Mouse (Mus musculus): ENCODE measurements around the gene Abcb8. TPM values are rescaled to one million over a fixed set of nuclear protein-coding genes. Genes with fewer than 3 reads are reported as not detected.

Abcb8 gene
- total RNA-seq, 2 experiments from 2014 or later = 37.0 to 39.8 TPM

GRCm38 (mm10) chr5:24443927-24444326 is 50.5 kb downstream of the Abcb8 start:
- Histone ChIP-seq H3K4me3 (peak overlapping the region; percentile 79), H3K27ac (peak overlapping the region; percentile 98)
- no peak for TF ChIP-seq CTCF (IDR thresholded peaks at IDR 0.05)
- no peak for DNase-seq
- intact Hi-C loops (cut with DNase I) = loop anchor here (2.0 kb wide), 1 partner anchor 17 kb away; no protein-coding TSS in a partner anchor

GRCm38 (mm10) chr5:24444746-24445427 is 51.4 kb downstream of the Abcb8 start, which contains the start of gene Fastk:
Gene Fastk (minus strand): TSS chr5:24445287.
- Histone ChIP-seq H3K27ac (peak within 1 kb of the TSS; percentile 98), H3K4me3 (peak within 1 kb of the TSS; percentile 79)
- TF ChIP-seq CTCF (IDR thresholded peaks at IDR 0.05) = no peak
- intact Hi-C loops (cut with DNase I) = loop anchor here (2.0 kb wide), 1 partner anchor 18 kb away; no protein-coding TSS in a partner anchor
- peak; percentile 97 for DNase-seq

- intact Hi-C loops (cut with DNase I) = loop anchor here (2.0 kb wide), 1 partner anchor 19 kb away; no protein-coding TSS in a partner anchor
- peak; percentile 41 for DNase-seq
- peak overlapping the region; percentile 98 for H3K27ac ChIP-seq
Observed at GRCm38 (mm10) chr5:24445428-24446080, 52.1 kb downstream of the Abcb8 start.

GRCm38 (mm10) chr5:24446630-24447029 is 53.2 kb downstream of the Abcb8 start:
- intact Hi-C loops (cut with DNase I) = no loop called here
- no peak for DNase-seq
- Histone ChIP-seq H3K27ac (peak overlapping the region; percentile 98; the same call in 1 of the 2 replicates), H3K4me3 (no peak overlapping the region)
- TF ChIP-seq CTCF (IDR thresholded peaks at IDR 0.05) = no peak

More at GRCm38 (mm10) chr5:24445428-24446080, 52.1 kb downstream of the Abcb8 start:
- peak overlapping the region; percentile 79 for H3K4me3 ChIP-seq
- peak; percentile 1; the same call in 1 of the 2 replicates for TF ChIP-seq CTCF (IDR thresholded peaks at IDR 0.05)

- peak within 1 kb of the TSS; percentile 80 for H3K4me3 ChIP-seq
- intact Hi-C loops (cut with DNase I) = no loop called here
- H3K27ac ChIP-seq = peak within 1 kb of the TSS; percentile 98
- peak; percentile 90 for DNase-seq
- TF ChIP-seq CTCF (IDR thresholded peaks at IDR 0.05) = no peak
Observed at GRCm38 (mm10) chr5:24447624-24448298, 54.3 kb downstream of the Abcb8 start, which contains the start of gene Tmub1. Gene Tmub1 (minus strand): TSS chr5:24447854.

- H3K27ac ChIP-seq = peak overlapping the region; percentile 96
- peak; percentile 95 for DNase-seq
- peak overlapping the region; percentile 88 for H3K4me3 ChIP-seq
- peak; percentile 18; the same call in 1 of the 2 replicates for TF ChIP-seq CTCF (IDR thresholded peaks at IDR 0.05)
- intact Hi-C loops (cut with DNase I) = loop anchor here (2.0 to 5.0 kb wide), 2 partner anchors 19 to 34 kb away; no protein-coding TSS in a partner anchor
Observed at GRCm38 (mm10) chr5:24451264-24452029, 58.0 kb downstream of the Abcb8 start.

- peak within 1 kb of the TSS; percentile 88 for H3K4me3 ChIP-seq
- DNase-seq = no peak
- peak within 1 kb of the TSS; percentile 96 for H3K27ac ChIP-seq
- no peak for TF ChIP-seq CTCF (IDR thresholded peaks at IDR 0.05)
- intact Hi-C loops (cut with DNase I) = loop anchor here (2.0 to 5.0 kb wide), 2 partner anchors 19 to 35 kb away; no protein-coding TSS in a partner anchor
Observed at GRCm38 (mm10) chr5:24452030-24452690, 58.7 kb downstream of the Abcb8 start, which contains the start of gene Agap3. Gene Agap3 (plus strand): TSS chr5:24452177.

GRCm38 (mm10) chr5:24452691-24453233 is 59.3 kb downstream of the Abcb8 start:
- intact Hi-C loops (cut with DNase I) = loop anchor here (2.0 to 5.0 kb wide), 2 partner anchors 18 to 35 kb away; no protein-coding TSS in a partner anchor

GRCm38 (mm10) chr5:24453283-24453984 is 60.0 kb downstream of the Abcb8 start:
- DNase-seq = no peak
- intact Hi-C loops (cut with DNase I) = loop anchor here (2.0 to 5.0 kb wide), 2 partner anchors 17 to 36 kb away; no protein-coding TSS in a partner anchor
- Histone ChIP-seq H3K27ac (peak overlapping the region; percentile 96), H3K4me3 (peak overlapping the region; percentile 88)
- TF ChIP-seq CTCF (IDR thresholded peaks at IDR 0.05) = no peak

More at GRCm38 (mm10) chr5:24452691-24453233, 59.3 kb downstream of the Abcb8 start:
- TF ChIP-seq CTCF (IDR thresholded peaks at IDR 0.05) = no peak
- peak; percentile 57 for DNase-seq
- peak overlapping the region; percentile 96 for H3K27ac ChIP-seq
- peak overlapping the region; percentile 88 for H3K4me3 ChIP-seq

GRCm38 (mm10) chr5:24453985-24454303 is 60.5 kb downstream of the Abcb8 start:
- intact Hi-C loops (cut with DNase I) = loop anchor here (2.0 to 5.0 kb wide), 2 partner anchors 17 to 37 kb away; no protein-coding TSS in a partner anchor
- no peak for DNase-seq
- H3K27ac ChIP-seq = peak overlapping the region; percentile 96
- no peak for TF ChIP-seq CTCF (IDR thresholded peaks at IDR 0.05)
- H3K4me3 ChIP-seq = peak overlapping the region; percentile 88

Measured in gastrocnemius, adult 2 months (tissue).